Mouse (Mus musculus) hindbrain, embryonic 15.5 days (tissue): Measurements from ENCODE around the gene Eif4enif1. TPM values are rescaled to one million over a fixed set of nuclear protein-coding genes. Genes with fewer than 3 reads are reported as not detected.

Source experiments
- ATAC-seq: fragments of 200-750 bp; cut with Nextera tagmentation; 2 replicates; pipeline ENCODE4 v1.8.0; 2017; ENCODE audit warnings: low read depth, moderate number of reproducible peaks, moderate TSS enrichment; ENCODE audit not compliant: low FRiP score
- H3K27ac ChIP-seq: fragments of 300-500 bp; sonication (generic); replicated peaks from 2 replicates; pipeline ENCODE4 v1.5.1; 2015; ENCODE audit warnings: mild to moderate bottlenecking, inconsistent platforms
- H3K27me3 ChIP-seq: fragments of 300-500 bp; sonication (generic); 2 replicates; pipeline ENCODE4 v1.6.1; 2015; ENCODE audit warnings: control low read depth, inconsistent platforms
- H3K36me3 ChIP-seq: fragments of 300-500 bp; sonication (generic); 2 replicates; pipeline ENCODE4 v1.6.1; 2015; ENCODE audit warnings: control low read depth, inconsistent platforms
- H3K4me1 ChIP-seq: fragments of 300-500 bp; sonication (generic); replicated peaks from 2 replicates; pipeline ENCODE4 v1.6.1; 2015; ENCODE audit warnings: control low read depth, inconsistent platforms
- H3K4me2 ChIP-seq: fragments of 300-500 bp; sonication (generic); 2 replicates; pipeline ENCODE4 v1.6.1; 2015; ENCODE audit warnings: moderate library complexity, mild to moderate bottlenecking, inconsistent platforms
- H3K4me3 ChIP-seq: fragments of 300-500 bp; sonication (generic); 2 replicates; pipeline ENCODE4 v1.5.1; 2015; ENCODE audit warnings: mild to moderate bottlenecking, inconsistent platforms
- H3K9ac ChIP-seq: fragments of 300-500 bp; sonication (generic); 2 replicates; pipeline ENCODE4 v1.6.1; 2015; ENCODE audit warnings: inconsistent platforms
- H3K9me3 ChIP-seq: fragments of 300-500 bp; sonication (generic); 2 replicates; pipeline ENCODE4 v1.6.1; 2016; ENCODE audit warnings: control low read depth, inconsistent platforms
- WGBS: fragments of 180-500 bp; shearing (Covaris S2); methylation state at CpG from one replicate; pipeline ENCODE4 v1.1.7; 2015; 5-methylcytosine and 5-hydroxymethylcytosine counted together
- polyA plus RNA-seq: library from polyadenylated mRNA; unstranded; fragments of >200 nt; fragmentation: Nextera tagmentation; extraction: Ambion mirVana; gene quantifications from 2 replicates; pipeline ENCODE4 v1.2.1, GENCODE M21; 2015

Gene Eif4enif1
- polyA plus RNA-seq, 1 experiment from 2014 or later: 58.9 TPM

- H3K4me3 ChIP-seq: peak overlapping the region; percentile 90
- H3K9me3 ChIP-seq: no peaks in the 10 kb centered on the region
- H3K4me2 ChIP-seq: peak overlapping the region; percentile 98
- H3K36me3 ChIP-seq: peaks cover 41% of the 10 kb centered on the region
- ATAC-seq: no peak
- H3K9ac ChIP-seq: peak overlapping the region; percentile 98
- H3K27ac ChIP-seq: peak overlapping the region; percentile 100
- peaks cover 73% of the 10 kb centered on the region for H3K4me1 ChIP-seq
- WGBS: 14% methylated on average over 4 of the region's 4 CpGs
- no peaks in the 10 kb centered on the region for H3K27me3 ChIP-seq
Observed at GRCm38 (mm10) chr11:3293361-3293760, 91.2 kb downstream of the Eif4enif1 start.

Other genes starting within 250 kb of the Eif4enif1 start
- 16.9 and 17.2 TPM in 2 replicates for gene Sfi1, start 8.9 kb upstream of the Eif4enif1 start, polyA plus RNA-seq
- 205 and 207 TPM in 2 replicates for gene Drg1, start 64.0 kb downstream of the Eif4enif1 start, polyA plus RNA-seq
- gene Patz1, start 86.5 kb downstream of the Eif4enif1 start, polyA plus RNA-seq: 51.9 and 54.3 TPM in 2 replicates
- gene Pik3ip1, start 128.0 kb downstream of the Eif4enif1 start, polyA plus RNA-seq: 26.1 and 26.3 TPM in 2 replicates
- gene Limk2, start 206.8 kb downstream of the Eif4enif1 start, polyA plus RNA-seq: 148 and 158 TPM in 2 replicates
- gene Rnf185, start 250.0 kb downstream of the Eif4enif1 start, polyA plus RNA-seq: 41.1 and 41.7 TPM in 2 replicates